Mouse (Mus musculus): Measurements from ENCODE around the gene Rassf7. TPM values are rescaled to one million over a fixed set of nuclear protein-coding genes. Genes with fewer than 3 reads are reported as not detected.

Rassf7 gene
- polyA plus RNA-seq, 1 experiment from 2014 or later = 34.7 TPM

GRCm38 (mm10) chr7:141190220-141190619 lies 25.4 kb upstream of the Rassf7 start:
- ATAC-seq (ENCODE audit: low FRiP score) = no peak
- Histone ChIP-seq H3K4me3 (no peak overlapping the region), H3K27ac (no peak overlapping the region), H3K36me3 (peaks cover 34% of the 10 kb centered on the region), H3K27me3 (no peaks in the 10 kb centered on the region), H3K9ac (no peak overlapping the region), H3K9me3 (replicated peaks) (no peaks in the 10 kb centered on the region), H3K4me1 (peaks cover 20% of the 10 kb centered on the region), H3K4me2 (replicated peaks) (no peak overlapping the region)
- WGBS = 95% methylated on average over 3 of the region's 3 CpGs

DNA sequence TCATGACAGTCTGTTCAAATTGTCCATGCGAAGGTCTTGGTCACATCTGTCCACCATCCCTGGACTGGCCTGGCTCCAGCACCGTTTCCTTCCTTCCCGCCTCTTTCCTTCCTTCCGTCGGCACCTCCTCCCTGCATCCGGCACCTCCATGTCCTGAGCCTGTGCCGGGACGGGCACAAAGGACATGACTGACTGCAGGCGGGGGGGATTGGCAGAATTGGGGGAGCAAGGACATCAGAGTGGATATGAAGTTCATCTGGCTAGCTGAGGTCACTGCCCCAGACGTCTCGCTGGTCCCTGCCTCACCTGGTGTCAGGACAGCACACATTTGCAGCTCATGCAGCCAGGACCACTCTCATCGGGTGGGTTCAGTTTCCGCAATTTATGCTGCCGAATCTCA lies 24.6 kb upstream of the Rassf7 start:
- Histone ChIP-seq H3K27ac (no peak overlapping the region), H3K4me2 (replicated peaks) (no peak overlapping the region), H3K27me3 (no peaks in the 10 kb centered on the region), H3K9ac (peak overlapping the region; percentile 13; the same call in 1 of the 2 replicates), H3K4me1 (peaks cover 27% of the 10 kb centered on the region), H3K36me3 (peaks cover 34% of the 10 kb centered on the region), H3K4me3 (no peak overlapping the region), H3K9me3 (replicated peaks) (no peaks in the 10 kb centered on the region)
- ATAC-seq (ENCODE audit: low FRiP score) = no peak
- 91% methylated on average over 14 of the region's 14 CpGs for WGBS

DNA sequence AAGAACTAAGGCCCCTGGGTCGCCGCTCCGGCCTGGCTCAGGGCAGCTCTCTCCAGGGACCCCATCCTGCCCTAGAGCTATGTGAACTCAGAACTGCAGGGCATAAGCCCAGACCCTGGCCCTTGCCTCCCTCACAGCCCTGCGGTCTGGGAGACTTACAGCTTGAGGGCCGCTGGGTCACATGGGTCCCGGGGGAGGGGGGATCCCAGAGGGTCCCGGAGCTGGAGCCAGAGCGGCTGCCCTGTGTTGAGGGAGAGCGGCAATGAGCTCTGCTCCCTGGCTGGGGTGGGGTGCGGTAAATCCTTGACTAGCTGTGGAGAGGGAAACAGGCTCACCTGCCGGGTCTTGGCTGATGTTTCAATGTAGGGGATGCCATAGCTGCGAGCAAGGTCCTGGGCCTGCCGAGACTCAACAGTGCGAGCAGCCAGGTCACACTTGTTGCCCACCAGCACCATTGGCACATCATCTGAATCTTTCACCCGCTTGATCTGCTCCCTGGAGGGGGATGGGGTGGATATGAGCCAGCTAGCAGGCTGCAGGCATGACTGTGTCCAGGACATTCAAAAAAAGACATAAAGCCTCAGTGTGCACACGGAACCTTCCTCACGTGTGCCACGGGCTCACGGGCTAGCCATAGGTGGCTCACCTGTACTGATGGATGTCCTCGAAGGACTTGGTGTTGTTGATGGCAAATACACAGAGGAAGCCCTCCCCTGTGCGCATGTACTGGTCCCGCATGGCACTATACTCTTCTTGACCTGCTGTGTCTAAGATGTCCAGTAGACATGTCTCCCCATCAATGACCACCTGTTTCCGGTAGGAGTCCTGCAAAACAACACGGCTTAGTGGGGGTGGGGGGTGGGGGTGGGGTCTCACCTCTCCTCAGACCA lies 23.6 kb upstream of the Rassf7 start:
- H3K27ac ChIP-seq = no peak overlapping the region
- peaks cover 34% of the 10 kb centered on the region for H3K36me3 ChIP-seq
- H3K4me1 ChIP-seq = peaks cover 27% of the 10 kb centered on the region
- H3K4me3 ChIP-seq = peak overlapping the region; percentile 97; the same call in 1 of the 2 replicates
- ATAC-seq (ENCODE audit: low FRiP score) = no peak
- H3K4me2 ChIP-seq (replicated peaks) = peak overlapping the region; percentile 94
- no peaks in the 10 kb centered on the region for H3K9me3 ChIP-seq (replicated peaks)
- 93% methylated on average over 24 of the region's 24 CpGs for WGBS
- peak overlapping the region; percentile 93 for H3K9ac ChIP-seq
- H3K27me3 ChIP-seq = no peaks in the 10 kb centered on the region

GRCm38 (mm10) chr7:141192776-141193347 lies 22.8 kb upstream of the Rassf7 start:
- peaks cover 34% of the 10 kb centered on the region for H3K36me3 ChIP-seq
- peak overlapping the region; percentile 93 for H3K9ac ChIP-seq
- WGBS = 31% methylated on average over 12 of the region's 12 CpGs
- peak overlapping the region; percentile 94 for H3K4me2 ChIP-seq (replicated peaks)
- H3K9me3 ChIP-seq (replicated peaks) = no peaks in the 10 kb centered on the region
- peak overlapping the region; percentile 97 for H3K4me3 ChIP-seq
- H3K27ac ChIP-seq = peak overlapping the region; percentile 85; the same call in 1 of the 2 replicates
- H3K4me1 ChIP-seq = peaks cover 27% of the 10 kb centered on the region
- no peaks in the 10 kb centered on the region for H3K27me3 ChIP-seq
- no peak; the same call in 1 of the 2 replicates for ATAC-seq (ENCODE audit: low FRiP score)

GRCm38 (mm10) chr7:141193348-141193856 lies 22.3 kb upstream of the Rassf7 start:
- peaks cover 27% of the 10 kb centered on the region for H3K4me1 ChIP-seq
- H3K9me3 ChIP-seq (replicated peaks) = no peaks in the 10 kb centered on the region
- WGBS = 1% methylated on average over 41 of the region's 43 CpGs
- peak overlapping the region; percentile 85 for H3K27ac ChIP-seq
- H3K4me2 ChIP-seq (replicated peaks) = peak overlapping the region; percentile 94
- no peaks in the 10 kb centered on the region for H3K27me3 ChIP-seq
- peaks cover 34% of the 10 kb centered on the region for H3K36me3 ChIP-seq
- peak; percentile 15 for ATAC-seq (ENCODE audit: low FRiP score)
- peak overlapping the region; percentile 97 for H3K4me3 ChIP-seq
- H3K9ac ChIP-seq = peak overlapping the region; percentile 93

DNA sequence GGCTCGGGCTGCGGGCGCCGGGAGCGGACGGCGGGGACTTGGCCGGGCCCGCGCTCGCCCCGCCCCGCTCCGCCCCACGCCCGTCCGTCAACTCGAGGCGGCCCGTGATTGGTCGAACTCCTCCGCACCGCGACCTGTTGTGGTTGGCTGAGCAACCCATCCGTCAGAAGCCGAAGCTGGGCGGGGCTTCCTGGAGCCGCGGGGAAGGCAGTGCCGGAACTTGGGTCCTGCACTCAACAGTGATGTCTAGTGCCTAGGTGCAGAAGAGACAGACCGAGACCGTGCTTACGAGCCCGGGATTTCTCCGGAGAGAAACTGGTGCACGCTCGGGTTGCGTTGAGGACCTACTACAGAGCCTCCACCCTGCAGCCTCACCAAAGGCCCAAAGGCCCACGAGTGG lies 21.7 kb upstream of the Rassf7 start, which contains the start of the genes Hras and Lrrc56:
Gene Hras (minus strand): TSS at position 58 of the 400 bp plus-strand sequence.
Gene Lrrc56 (plus strand): TSS at position 210 of the 400 bp plus-strand sequence.
- ATAC-seq (ENCODE audit: low FRiP score) = peak; percentile 93
- 1% methylated on average over 34 of the region's 39 CpGs for WGBS

GRCm38 (mm10) chr7:141194409-141194808 lies 21.3 kb upstream of the Rassf7 start:
- peak overlapping the region; percentile 79 for H3K27ac ChIP-seq
- no peak for ATAC-seq (ENCODE audit: low FRiP score)
- no peaks in the 10 kb centered on the region for H3K9me3 ChIP-seq (replicated peaks)
- H3K36me3 ChIP-seq = peaks cover 29% of the 10 kb centered on the region
- peak overlapping the region; percentile 97 for H3K4me3 ChIP-seq
- peaks cover 27% of the 10 kb centered on the region for H3K4me1 ChIP-seq
- under 1% methylated on average over 23 of the region's 23 CpGs for WGBS
- H3K4me2 ChIP-seq (replicated peaks) = peak overlapping the region; percentile 94
- H3K9ac ChIP-seq = peak overlapping the region; percentile 57
- H3K27me3 ChIP-seq = no peaks in the 10 kb centered on the region

More for the DNA sequence above, 21.7 kb upstream of the Rassf7 start, which contains the start of the genes Hras and Lrrc56:
- Histone ChIP-seq H3K27me3 (no peaks in the 10 kb centered on the region), H3K27ac (peak within 1 kb of the TSS; percentile 85), H3K4me2 (replicated peaks) (peak within 1 kb of the TSS; percentile 94), H3K4me3 (peak within 1 kb of the TSS; percentile 97), H3K9me3 (replicated peaks) (no peaks in the 10 kb centered on the region), H3K9ac (peak within 1 kb of the TSS; percentile 93), H3K4me1 (peaks cover 27% of the 10 kb centered on the region), H3K36me3 (peaks cover 34% of the 10 kb centered on the region)

GRCm38 (mm10) chr7:141194830-141195229 lies 20.8 kb upstream of the Rassf7 start:
- Histone ChIP-seq H3K9ac (peak overlapping the region; percentile 58), H3K9me3 (replicated peaks) (no peaks in the 10 kb centered on the region), H3K27ac (peak overlapping the region; percentile 79), H3K4me1 (peaks cover 27% of the 10 kb centered on the region), H3K4me2 (replicated peaks) (peak overlapping the region; percentile 94), H3K36me3 (peaks cover 25% of the 10 kb centered on the region), H3K4me3 (peak overlapping the region; percentile 97), H3K27me3 (no peaks in the 10 kb centered on the region)
- under 1% methylated on average over 28 of the region's 28 CpGs for WGBS
- ATAC-seq (ENCODE audit: low FRiP score) = peak; percentile 41

GRCm38 (mm10) chr7:141195754-141196153 lies 19.9 kb upstream of the Rassf7 start:
- WGBS = 90% methylated on average over 2 of the region's 2 CpGs
- no peaks in the 10 kb centered on the region for H3K9me3 ChIP-seq (replicated peaks)
- peaks cover 27% of the 10 kb centered on the region for H3K4me1 ChIP-seq
- no peak overlapping the region for H3K4me2 ChIP-seq (replicated peaks)
- no peak for ATAC-seq (ENCODE audit: low FRiP score)
- H3K27ac ChIP-seq = no peak overlapping the region
- H3K9ac ChIP-seq = no peak overlapping the region
- H3K36me3 ChIP-seq = peaks cover 16% of the 10 kb centered on the region
- H3K4me3 ChIP-seq = no peak overlapping the region
- no peaks in the 10 kb centered on the region for H3K27me3 ChIP-seq

GRCm38 (mm10) chr7:141196619-141197282 lies 18.9 kb upstream of the Rassf7 start:
- Histone ChIP-seq H3K27ac (no peak overlapping the region), H3K4me2 (replicated peaks) (no peak overlapping the region), H3K4me3 (no peak overlapping the region), H3K9me3 (replicated peaks) (no peaks in the 10 kb centered on the region), H3K9ac (no peak overlapping the region), H3K27me3 (no peaks in the 10 kb centered on the region), H3K36me3 (peaks cover 6% of the 10 kb centered on the region; the same call in 1 of the 2 replicates), H3K4me1 (peaks cover 25% of the 10 kb centered on the region)
- 88% methylated on average over 8 of the region's 8 CpGs for WGBS
- ATAC-seq (ENCODE audit: low FRiP score) = no peak

- Histone ChIP-seq H3K9ac (no peak overlapping the region), H3K27me3 (no peaks in the 10 kb centered on the region), H3K9me3 (replicated peaks) (no peaks in the 10 kb centered on the region), H3K4me3 (no peak overlapping the region), H3K4me2 (replicated peaks) (no peak overlapping the region), H3K27ac (no peak overlapping the region), H3K36me3 (no peaks in the 10 kb centered on the region), H3K4me1 (peaks cover 12% of the 10 kb centered on the region)
- no peak for ATAC-seq (ENCODE audit: low FRiP score)
- 93% methylated on average over 4 of the region's 4 CpGs for WGBS
Measured at GRCm38 (mm10) chr7:141198121-141198520, 17.5 kb upstream of the Rassf7 start.

- H3K9me3 ChIP-seq (replicated peaks) = no peaks in the 10 kb centered on the region
- H3K4me2 ChIP-seq (replicated peaks) = no peak overlapping the region
- 0 out of 2 replicates have a peak, but pooled peaks cover 2% of the 10 kb centered on the region for H3K36me3 ChIP-seq
- no peak overlapping the region for H3K27ac ChIP-seq
- no peak overlapping the region for H3K9ac ChIP-seq
- 75% methylated on average over 3 of the region's 3 CpGs for WGBS
- no peak overlapping the region for H3K4me3 ChIP-seq
- no peak for ATAC-seq (ENCODE audit: low FRiP score)
- no peaks in the 10 kb centered on the region for H3K27me3 ChIP-seq
- no peaks in the 10 kb centered on the region for H3K4me1 ChIP-seq
Measured at GRCm38 (mm10) chr7:141204546-141204945, 11.1 kb upstream of the Rassf7 start.

All from hindbrain, embryonic 12.5 days (tissue).